Mouse (Mus musculus) liver (tissue): ENCODE data around the gene Dennd4a.

Experiments used
- DNase-seq: peaks from one replicate; pipeline ENCODE4 v3.0.0-alpha.2; 2020; ENCODE audit warnings: mixed read lengths

Gene Dennd4a

DNA sequence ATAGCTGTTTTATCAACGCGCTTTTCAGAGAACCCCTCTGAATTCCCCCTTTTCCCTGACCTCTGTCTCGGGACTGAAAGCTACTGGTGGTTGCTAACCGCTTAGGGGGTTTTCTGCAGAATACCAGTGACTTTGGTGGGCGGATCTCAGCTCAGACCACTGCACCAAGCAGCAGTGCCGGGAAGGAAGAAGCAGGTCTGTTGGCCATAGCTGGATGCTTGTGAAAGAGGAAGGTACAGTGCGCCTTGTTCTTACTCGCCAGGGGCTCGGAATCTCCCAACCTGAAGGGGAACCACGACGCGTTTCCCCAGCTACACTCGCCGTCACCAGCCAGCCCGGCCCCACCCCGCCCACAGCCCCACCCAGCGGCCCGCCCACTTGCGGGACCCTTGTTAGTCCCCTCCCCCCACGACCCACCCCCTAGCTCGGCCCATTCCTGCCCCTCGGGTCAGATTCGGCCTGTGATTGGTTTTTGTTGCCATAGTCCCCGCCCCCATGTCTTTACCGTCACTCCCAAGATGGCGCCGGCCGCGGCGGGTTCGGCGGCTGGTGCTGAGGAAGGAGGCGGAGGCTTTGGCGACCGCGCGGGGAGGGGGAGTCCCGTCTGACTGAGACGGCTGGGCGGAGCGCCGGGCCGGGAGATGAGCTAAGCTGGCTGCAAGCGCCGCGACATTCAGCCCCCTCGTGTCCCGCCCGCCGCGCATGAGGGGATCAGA, at the start of gene Dennd4a:
TSS of gene Dennd4a (plus strand) at position 519 of the 716 bp plus-strand sequence.
- DNase-seq = peak; percentile 99

DNA sequence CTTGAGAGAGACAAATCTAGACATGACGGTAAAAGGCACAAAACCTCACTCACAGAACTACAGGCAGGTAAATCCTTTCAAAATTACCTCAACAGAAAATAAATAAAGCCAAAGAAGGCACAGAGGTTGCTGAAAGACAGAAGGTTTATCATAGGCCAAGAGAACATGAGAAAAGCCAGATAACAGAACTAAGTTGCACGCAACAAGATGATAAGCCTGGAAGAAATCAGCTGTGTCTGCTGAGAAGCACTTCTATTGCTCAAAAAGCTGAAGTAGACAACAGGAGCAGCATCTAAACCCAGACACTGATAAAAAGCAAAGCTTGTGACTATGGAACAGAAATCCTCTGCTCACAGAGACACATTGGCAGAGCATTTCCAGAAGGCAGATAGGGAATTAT, 46.3 kb upstream of the Dennd4a start:
- no peak for DNase-seq

DNA sequence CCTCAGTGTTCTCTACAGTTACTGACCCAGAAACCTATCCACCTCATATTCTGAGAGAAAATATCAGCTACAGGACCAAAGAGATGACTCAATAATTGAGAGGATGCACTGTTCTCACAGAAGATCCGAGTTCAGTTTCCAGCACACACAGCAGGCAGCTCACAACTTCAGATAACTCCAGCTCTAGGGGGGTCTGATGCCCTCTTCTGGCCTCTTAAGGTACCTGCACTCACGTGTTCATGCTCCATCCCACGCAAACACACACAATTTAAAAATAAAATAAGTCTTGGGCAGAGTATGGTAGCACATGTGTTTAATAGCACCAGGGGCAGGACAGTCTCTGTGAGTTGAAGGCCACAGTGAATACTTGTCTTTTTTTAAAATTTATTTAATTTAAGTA, 45.0 kb upstream of the Dennd4a start:
- DNase-seq = no peak

DNA sequence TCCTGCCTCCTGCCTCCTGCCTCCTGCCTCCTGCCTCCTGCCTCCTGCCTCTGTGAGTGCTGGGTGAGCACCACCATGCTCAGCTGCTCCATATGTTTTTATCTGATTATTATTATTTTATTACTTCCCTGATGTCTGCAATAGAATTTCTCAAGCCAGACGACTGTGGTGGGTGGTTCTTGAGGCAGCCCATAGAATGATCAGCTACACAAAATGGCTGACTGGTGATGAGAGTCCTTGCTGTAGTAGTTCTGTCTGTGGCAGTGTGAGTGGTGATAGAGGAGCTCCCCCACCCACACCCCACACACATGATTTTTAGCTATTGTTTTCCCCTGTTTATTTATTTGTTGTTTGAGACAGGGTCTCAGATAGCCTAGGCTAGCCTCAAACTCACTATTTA, 43.3 kb upstream of the Dennd4a start:
- DNase-seq = no peak

DNA sequence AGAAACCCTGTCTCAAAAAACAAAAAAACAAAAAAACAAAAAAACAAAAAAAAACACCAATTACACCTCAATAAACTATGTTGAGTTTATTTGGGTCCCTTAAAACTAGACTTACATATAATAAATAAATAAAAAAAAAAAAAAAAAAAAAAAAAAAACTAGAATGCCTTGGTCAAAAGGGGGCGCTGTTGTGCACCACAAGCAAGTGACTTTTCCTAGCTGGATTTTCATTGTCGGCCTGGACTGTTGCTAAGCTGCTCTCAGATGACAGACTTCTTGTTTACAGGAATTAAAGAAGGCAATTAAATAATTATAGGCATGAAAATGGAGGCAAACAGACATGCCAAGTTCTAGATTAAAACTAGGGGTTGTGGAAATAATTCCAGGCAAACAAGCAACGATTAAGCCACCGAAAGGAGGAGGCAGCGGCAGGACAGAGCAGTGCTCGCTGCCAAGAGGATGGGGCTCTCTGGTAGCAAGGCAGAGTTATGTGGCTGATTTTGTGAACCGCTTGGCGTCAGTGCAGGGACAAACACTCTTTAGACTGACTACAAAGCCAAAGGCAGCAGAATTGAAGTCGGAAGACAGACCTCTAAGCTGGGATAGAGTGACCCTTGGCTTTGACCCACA, 42.0 kb upstream of the Dennd4a start:
- peak; percentile 57 for DNase-seq

DNA sequence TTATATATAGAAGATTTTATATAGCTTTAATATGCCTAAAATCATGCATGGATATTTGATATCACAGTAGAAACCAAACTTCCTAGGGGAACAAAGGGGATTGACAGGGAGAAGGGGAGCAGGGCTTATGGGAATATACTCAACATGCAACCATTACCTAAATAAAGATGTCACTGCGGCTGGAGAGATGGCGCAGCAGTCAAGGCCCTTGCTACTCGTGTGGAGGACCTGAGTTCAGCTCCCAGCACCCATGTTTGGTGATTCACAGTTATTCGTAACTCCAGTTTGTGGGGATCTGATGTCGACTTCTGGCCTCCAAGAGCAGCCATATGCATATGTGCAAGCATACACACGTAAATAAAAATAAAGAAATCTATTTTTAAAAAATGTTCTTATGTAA, 41.2 kb upstream of the Dennd4a start:
- DNase-seq = no peak

DNA sequence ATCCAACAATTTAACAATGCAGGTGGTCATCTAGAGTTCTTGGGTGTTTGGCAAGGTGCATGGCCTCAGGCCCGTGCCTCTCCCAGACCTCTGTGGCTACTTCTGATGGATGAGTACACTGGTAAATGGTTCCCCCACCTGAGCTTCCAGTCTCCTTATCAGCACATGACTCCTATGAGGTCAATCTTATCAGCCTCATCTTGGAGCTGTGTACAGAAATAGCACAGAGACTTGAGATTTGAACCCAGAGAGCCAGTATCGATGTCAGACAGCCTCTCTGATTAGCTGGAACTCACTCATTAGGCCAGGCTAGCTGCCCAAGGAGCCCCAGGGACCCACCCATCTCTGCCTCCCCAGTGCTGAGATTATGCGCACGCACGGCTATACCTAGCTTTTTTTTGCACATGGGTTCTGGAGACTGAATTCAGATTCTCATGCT, 40.7 kb upstream of the Dennd4a start:
- no peak for DNase-seq

DNA sequence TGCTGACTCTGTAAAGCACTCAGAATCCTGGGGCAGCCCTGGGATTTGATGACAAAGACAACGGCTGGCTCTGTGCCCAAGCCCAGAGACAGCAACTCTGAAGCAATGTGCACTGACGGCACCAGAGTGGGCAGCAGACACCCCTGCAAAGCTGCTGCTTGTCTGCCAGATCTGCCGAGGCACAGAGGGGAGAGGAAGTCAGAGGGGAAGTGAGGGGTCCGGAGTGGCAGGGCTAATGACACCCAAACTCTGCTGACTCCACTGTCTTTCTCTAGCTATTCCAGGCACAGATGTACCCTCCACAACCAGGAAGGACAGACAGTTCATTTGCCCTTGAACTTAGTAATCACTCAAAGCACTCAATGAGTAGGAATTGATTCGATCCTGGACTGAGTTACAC, 39.9 kb upstream of the Dennd4a start:
- DNase-seq = peak; percentile 28

DNA sequence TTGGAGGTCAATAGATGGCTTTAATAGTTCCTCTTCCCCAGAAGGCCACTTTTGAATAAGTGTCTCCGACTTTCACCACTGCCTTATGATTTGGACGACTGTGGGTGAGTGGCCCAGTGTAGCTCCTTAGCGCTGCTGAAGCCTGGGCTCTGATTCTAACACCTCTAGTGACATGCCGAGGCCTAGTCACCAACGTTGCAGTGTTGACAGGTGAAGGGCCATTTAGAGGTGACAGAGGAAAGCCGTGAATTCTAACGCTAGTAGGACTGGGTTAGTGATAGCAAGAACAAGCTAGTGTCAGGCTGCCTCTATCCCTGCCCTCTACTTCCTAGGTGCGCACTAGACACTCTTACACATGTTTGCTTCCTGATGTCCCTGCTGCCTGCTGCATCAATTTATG, 37.9 kb upstream of the Dennd4a start:
- DNase-seq = no peak

DNA sequence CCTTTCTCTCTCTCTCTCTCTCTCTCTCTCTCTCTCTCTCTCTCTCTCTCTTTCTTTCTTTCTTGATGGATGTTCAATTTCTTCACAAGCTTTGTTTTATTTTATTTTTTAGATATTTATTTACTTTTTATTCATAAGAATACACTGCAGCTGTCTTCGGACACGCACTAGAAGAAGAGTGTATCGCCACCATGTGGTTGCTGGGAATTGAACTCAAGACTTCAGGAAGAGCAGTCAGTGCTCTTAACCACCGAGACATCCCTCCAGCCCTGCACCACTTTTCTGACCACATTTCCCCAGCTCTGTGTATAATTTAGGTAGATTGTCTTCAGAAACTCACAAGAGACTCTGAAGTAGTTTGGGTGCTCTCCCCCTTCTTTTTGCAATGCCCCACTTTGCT, 37.2 kb upstream of the Dennd4a start:
- DNase-seq = no peak

DNA sequence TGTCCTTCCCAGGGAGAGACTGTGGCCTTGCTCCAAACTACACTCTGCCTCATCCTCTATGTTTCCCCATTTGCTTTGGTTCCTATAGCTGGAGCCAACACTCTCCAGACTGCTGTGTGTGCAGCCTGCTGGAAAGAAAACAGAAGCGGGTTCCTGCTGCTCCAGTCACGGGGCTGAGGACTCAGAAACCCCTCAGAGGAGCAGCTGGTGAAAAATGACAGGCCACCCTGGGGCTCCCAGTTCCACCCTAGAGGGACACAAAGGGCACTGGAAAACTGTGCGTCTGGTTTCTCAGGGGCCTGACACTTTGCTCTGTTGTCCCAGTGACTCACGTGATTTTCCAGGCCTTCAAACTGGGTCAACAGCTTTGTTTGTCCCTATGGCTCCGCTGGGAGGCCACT, 36.7 kb upstream of the Dennd4a start:
- peak; percentile 40 for DNase-seq

DNA sequence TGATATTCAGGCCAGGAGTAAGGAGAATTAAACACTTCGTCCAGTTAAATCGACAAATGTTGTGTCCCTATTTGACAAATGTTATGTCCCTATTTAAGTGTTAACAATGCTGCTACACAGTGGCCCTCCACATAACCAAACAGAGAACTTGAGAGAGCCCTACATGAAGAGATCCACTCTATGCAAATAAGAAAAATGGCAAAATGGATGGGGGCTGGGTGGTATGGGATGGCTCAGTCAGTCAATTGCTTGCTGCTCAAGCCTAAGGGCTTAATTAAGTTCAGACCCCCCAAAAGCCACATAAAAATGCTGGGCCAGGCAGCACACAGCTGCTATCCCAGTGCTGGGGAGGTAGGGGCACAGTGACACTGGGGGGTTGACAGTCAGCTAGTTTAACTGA, 36.3 kb upstream of the Dennd4a start:
- DNase-seq = no peak

DNA sequence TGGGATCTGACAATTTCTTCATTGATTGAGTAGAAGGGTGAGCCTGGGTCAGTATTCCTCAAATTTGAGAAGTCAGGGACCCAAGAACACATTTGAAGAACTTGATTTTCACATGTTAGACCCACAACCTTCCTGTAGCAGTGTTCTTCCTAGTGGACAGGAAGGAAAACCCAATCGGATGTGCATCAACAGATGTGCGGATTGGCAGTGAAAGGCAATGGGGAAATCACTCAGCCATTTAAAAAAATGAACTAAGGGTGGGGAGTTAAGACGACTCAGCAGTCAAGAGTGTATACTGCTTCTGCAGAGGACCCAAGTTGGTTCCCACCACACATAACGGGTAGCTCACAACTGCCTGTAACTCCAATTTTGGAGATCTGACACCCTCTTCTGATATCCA, 35.6 kb upstream of the Dennd4a start:
- no peak for DNase-seq

DNA sequence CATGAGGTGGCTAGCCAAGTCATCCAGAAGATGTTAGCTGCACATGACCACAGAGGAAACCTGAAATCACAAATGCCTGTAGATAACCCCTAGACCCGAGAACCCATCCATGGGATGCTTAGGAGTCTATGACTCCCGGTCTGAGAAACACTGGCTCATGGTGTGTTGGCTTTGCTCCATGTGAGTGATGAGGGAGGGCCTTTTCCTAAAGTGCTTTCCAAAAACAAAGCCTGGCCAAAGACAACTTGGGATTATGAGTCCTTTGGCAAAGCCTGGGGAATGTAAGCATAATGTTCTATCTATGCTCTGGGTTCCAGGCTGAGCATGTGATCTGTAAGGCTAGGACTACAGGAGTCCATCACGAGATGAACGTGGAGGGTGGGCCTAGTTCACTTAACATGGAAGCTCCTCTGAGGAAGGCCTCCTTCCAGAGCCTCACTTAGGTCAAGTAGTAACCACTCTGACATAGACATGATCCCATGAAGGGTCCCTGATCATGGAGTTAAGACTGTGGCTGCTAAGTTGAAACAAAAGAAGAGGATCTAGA, 33.6 kb upstream of the Dennd4a start:
- no peak for DNase-seq

DNA sequence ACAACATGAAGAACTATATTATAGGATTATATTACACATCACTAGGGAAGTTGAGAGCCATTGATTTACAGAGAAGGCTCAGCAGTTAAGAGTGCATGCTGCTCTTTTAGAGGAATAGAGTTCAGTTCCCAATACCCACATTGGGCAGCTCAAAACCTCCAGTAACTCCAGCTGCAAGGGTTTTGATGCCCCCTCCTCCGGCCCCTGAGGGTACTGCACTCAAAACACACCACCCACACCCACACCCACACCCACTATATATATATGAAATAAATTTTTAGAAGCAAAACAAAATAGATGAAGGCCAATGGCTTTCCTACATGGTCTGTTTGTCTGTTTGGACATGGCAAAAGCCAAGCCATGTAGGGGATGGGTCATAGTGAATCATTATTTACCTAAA, 33.0 kb upstream of the Dennd4a start:
- DNase-seq = no peak

DNA sequence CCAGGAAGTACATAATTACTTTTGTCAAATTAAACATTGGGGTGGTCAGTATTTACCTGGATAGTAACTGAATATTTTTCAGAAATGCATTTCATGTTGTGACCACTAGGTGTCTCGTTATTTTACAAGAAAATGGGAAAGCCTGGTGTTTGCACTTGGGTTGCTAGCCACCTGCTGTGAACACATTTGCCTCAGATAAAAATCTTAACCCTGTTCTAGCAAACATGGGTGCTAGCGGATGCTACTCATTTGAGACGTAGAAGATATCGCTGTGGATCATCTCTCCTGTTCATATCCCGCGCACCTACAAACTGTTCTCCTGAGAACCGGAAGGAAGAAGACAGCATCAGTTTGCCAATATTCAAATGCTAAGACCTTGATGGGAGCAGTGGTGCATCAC, 31.5 kb upstream of the Dennd4a start:
- no peak for DNase-seq

DNA sequence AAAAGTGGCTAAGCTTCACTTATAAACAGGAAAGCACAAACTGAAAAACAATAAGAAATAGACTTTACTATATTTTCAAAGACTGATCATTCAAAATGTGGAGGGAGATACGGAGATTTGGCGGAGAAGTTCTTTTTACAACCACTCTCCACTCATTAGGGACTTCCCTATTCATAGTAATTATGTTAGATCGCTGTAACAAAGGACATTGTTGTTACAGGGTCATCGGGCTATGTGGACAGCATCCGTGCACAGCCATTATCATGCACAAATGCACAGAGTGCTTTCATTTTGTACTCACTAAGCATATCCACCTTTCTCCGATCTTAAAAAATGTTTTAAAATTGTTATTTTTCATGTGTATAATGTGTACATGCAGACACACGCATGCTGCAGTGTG, 27.6 kb upstream of the Dennd4a start:
- no peak for DNase-seq

DNA sequence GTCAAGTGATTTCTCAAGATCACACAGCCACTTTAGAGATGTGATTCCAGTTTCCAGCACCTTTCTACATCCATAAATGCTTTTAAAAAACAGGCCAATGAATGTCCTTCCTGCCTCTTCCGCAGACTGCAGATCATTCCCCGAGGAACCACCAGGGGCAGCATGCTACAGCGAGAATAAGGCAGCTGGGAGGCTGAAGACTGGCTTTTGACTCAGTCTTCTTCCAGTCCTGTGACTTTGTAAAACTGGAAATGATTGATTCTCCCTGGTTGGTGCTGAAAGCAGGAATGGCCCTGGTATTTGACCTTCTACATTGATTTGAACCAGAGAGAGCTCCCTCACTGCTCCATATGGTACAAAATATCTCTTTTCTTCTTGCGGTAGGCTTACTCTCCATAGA, 26.3 kb upstream of the Dennd4a start:
- peak; percentile 89 for DNase-seq

DNA sequence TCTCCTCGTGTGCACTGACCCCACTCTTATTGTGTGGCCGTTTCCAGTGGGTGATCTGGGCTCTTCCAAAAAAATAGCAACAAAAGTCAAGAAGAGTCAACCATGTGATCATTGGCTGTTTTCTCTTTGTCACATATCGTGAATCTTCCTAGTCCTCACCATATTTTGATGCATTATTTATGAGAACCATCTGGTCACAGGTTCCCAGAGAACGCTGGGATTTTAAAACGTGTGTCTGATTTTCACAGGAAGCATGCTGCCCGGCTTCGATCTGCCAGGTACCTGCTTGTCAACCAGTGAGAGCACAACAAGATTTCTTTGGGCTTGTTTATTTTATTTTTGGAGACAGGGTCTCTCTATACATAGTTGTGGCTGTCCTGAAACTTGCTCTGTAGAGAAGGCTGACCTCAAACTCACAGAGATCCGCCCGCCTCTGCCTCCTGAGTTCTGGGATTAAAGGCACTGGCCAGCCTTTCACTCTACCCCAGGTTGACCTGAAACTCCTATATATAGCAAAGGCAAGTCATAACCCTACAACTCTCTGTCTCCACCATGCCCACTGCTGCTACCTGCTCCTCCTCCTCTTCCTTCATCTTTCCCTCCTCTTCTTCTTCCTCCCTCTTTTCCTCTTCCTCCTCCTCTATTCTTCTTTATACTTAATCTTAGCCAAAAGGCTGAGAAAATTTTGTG, 24.8 kb upstream of the Dennd4a start:
- DNase-seq = no peak

DNA sequence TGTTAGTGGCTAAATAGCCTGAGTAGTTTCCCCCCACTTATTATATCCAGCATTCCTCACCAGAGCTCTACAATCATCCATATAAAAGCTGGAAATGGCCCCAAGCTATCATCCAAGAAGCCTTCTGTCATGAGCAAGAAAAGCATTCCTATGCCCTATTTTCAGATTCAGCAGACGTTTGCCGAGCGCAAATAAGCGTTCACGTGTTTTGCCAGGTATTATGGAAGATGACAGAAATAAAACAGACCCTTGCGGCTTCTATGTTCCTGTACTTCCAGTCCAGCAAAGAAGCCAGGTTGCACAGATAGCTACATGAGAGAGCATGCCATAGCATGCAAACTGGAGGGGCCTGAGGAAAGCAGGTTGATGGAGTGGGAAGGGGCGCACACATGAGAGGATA, 23.1 kb upstream of the Dennd4a start:
- no peak for DNase-seq

DNA sequence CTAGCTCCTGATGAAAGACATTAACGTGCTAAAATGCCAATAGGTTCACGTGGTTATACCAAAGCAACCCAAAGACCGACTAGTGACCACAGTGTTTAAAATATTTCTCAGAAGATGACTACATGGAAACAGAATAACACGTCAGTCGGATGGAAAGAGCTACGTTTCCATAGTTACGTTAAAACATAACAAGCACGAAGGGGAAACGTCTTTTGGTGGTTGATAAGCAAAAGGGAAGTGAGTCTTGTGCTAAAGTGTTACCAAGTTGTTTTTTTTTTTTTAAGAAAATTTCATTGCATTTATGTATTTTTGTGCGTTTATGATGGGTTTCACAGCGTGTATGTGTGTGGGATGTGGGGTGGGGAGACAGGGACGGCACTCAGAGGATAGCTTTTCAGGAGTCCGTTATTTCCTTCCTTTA, 21.8 kb upstream of the Dennd4a start:
- no peak for DNase-seq

DNA sequence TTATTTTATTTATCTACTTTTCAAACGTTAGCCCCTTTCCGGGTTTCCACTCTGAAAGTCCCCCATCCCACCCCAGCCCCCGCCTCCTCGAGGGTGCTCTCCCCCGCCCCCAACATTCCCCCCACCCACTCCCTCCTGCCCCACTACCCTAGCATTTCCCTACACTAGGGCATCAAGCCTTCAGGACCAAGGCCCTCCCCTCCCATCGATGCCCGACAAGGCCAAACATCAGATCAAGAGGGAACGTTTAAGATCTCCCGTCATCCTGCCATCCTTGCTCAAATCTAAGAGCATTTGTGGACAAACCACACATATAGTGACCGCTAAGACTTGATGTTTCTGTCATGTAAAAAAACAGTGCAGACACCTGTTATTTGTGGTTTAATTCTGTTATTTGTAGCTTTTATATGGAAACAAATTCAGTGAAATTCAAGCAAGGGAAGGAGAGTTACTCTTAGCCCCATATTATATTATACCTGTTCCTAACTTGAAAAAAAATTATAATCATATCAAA, 21.2 kb upstream of the Dennd4a start:
- peak; percentile 32 for DNase-seq
